Mouse (Mus musculus) spleen, postnatal 10 days (tissue): ENCODE measurements around the gene Stpg3.

ENCODE experiments used
- DNase-seq, 2 experiments: peaks; one replicate each; pipeline ENCODE4 v3.0.0; 2021 to 2022; ENCODE audit warnings: low spot score in 2 of 2

The Stpg3 gene

GRCm38 (mm10) chr2:25210686-25211085 lies 3.8 kb downstream of the Stpg3 start:
- DNase-seq, result peak in 1 of 2 experiments; percentile 38

GRCm38 (mm10) chr2:25207593-25207992 lies 6.8 kb downstream of the Stpg3 start:
- no peak for DNase-seq

DNA sequence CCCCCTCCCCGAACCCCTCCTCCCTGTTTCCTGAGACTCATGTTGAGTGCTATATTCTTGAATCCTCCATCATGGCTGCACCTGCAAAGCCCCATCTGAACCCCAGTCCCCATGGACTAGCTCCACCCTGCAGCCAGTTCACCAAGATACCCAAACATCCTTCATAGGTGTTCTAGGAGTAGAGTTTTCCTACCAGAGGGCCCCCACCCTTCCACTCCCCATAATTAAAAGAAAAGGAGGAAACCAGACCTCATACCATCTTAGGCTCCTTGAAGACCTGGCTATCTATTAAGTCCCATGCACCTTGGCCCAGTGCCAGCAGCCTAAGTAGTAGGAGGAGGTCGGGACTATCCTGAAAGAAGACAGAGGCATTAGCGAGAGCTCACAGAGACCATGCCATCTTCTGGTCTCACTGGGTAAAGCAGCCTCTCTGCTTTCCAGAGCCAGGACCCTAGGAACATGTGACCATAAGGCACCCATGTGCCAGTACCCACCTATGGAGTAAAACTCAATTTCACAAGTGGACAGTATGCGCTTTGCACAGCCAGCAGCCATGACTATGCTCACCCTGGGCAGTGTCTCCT lies 10.7 kb downstream of the Stpg3 start:
- peak in 1 of 2 experiments; percentile 75 for DNase-seq

DNA sequence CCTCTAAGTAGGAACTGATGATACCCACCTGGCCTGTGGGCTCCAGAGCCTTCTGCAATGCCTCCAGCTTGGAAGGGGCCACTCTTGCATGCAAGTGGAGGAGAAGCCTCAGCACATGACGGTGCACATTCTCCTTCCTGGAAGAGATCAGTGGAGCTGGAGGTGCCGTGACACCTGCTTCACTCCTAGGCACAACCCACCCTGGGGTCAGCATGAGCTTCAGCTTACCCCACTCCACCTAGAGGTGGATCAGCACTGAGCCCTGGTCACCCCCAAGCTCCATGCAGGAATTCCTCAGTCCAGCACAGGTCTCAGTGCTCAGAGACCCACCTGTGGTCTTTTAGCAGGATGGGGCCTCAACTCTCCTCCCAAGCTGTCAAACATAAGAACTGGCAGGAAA lies 13.8 kb downstream of the Stpg3 start:
- DNase-seq, result no peak

GRCm38 (mm10) chr2:25197946-25198345 lies 16.5 kb downstream of the Stpg3 start:
- no peak for DNase-seq

DNA sequence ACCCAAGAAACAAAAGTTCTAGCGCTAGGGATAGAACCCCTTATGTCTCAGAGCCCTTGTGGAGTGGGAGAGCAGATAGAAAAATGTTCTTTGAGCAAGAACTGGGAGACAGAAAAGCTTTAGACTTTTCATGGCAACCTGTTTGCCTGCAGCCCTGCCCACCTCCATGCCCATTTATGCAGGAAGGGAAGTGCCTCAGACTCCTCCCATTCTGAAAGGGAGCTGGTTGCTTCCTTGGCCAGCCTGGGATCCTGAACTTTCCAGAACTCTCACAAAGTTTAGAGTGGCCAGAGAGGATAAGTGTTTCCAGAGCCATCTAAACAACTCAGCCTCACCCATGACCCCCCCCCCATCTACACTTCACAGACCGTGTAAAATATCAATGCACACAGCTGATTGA lies 17.2 kb downstream of the Stpg3 start:
- no peak for DNase-seq

- peak; percentile 62 to 83 for DNase-seq
Observed at GRCm38 (mm10) chr2:25196172-25196954, 18.1 kb downstream of the Stpg3 start, which contains the start of gene Tor4a. Tor4a (minus strand) TSS chr2:25196886.

DNA sequence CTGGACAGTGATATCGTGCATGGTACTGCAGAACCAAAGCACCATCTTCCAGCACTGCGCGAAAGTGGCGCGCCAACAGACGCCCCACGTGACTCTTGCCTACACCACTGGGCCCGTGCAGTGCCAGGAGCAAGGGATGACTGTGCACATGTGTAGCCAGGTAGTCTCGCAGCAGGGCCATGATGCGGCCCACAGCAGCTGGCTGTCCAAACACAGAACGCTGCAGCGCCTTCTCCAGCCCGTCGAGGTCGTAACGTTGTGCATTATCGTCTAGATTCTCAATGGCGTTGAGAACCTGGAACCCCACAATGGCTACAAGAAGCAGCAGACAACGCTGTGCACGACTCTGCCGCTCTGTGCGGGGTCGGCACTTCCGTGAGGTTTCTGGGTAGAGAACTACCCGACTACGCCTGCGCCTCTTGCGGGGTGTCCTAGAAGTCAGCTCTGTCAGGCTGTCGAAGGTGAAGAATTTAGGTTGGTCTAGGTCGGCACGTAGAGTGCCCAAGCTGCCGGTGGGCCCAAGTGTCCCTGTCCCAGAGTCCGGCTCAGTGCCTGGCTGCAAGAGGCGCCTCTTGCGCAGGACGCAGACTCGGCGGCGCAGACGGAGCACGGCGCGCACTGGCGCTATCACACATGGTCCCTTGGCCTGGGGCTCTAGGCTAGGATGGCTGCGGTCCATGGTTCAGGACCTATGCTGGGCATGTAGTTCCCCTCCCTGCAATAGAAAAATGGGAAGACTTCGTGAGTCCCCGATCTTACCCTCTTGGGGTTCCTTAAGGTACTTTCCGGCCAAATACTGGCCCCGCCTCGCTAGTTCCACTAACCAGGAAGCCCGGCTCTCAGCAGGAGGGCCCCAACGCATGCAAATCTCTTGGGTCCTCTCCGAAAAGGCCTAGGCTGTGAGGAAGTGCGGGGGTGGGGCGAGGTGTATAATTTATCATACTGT lies 19.0 kb downstream of the Stpg3 start:
- DNase-seq, result peak; percentile 65 to 88

DNA sequence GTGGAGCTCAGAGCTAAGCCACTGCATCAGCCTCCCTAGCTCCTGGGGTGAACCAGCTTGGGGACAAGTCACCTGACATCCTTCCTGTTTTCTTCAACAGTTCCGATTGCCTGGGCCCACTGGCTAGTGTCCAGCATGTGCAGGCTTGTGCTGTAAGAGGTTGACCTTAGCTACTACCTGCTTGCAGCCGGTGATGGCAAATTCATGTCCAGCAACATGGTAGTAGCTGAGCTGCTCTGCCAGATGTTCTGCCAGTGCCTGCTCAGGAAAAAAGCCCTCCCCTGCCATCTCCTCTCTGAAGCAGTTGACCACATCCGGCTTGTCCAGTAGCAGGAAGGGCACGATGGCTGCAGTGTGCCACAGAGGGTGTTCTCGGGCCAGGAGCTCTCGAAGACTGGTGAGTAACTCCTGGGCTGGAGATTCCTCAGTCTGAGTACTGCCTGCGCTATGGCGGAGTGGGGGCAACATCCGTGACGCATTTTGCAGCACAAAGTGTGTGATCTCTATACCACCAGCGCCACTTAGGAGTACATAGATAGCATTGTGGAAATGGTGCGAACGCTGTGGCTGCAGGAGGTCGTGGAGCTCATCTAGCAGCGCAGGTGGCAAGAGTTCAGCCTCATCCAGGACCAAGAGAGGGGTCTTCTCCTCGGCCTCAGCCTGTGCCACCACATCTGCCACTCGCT lies 19.8 kb downstream of the Stpg3 start:
- peak; percentile 45 to 48 for DNase-seq

- DNase-seq, result no peak
Observed at GRCm38 (mm10) chr2:25194006-25194405, 20.4 kb downstream of the Stpg3 start.

DNA sequence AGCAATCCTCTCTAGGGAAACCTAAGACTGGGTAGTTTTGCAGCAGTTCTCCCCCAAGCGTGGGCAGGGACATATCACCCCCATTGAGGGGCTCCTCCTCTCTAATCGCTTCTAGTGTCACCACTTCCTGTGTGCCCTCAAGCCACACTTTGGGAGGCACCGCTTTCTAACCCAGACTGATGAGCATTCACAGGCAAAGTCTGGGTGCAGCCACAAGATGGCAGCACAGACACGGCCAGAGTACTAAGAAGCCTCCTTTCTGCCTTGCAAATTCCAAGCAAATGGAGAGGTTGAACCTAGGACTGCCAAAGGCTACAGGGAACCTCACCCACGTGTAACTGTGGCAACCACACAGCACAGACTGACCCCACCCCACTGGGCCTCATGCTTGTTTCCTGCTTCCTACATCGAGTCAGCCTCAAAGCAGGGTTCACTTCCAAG lies 21.1 kb downstream of the Stpg3 start:
- peak; percentile 67 to 86 for DNase-seq

GRCm38 (mm10) chr2:25187841-25188240 lies 26.6 kb downstream of the Stpg3 start:
- DNase-seq, result no peak

GRCm38 (mm10) chr2:25186575-25186930 lies 27.9 kb downstream of the Stpg3 start:
- DNase-seq, result no peak

DNA sequence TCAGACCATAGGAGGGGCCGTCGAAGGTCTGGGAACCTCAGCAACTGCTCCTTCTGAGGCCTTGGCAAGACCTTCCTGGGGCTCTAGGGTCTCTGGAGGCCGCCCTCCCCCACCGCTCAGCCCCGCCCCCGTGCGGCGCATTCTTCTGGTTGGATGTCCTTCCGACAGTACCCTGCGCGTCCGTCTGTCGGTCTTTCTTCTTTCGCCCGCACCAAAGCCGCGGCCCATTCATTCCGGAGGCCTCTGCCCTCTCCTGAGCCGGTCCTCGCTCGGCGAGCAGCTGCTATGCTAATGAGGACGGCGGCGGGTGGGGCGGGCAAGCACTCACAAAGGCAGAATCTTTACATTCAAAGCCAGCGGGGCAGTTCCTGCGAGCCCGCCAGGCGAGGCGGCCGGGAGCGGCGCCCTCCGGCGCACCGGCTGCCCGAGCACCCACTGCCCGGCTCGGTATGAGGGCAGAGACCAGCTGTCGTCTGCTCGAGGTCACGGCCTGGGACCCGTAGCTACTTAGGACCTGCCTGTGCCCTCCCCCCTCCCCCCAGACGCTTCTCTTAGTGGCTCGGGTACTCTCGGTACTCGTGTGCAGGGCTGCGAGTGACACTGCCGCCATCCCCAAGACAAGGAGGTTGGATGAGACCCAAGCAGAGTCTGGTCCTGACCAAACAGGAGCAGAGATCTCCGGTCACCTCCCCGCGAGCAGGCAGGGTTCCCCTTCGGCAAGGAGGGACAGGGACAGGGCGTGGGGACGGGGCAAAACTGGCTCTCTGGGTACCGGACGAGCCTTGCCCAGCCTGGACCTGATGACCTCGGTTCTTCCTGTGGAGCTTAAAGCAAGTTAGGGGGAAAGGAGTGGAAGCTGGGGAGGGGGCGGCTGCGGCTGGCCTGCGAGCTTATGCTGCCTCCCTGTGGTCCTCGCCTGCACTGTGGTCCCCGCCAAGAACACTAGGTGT lies 28.5 kb downstream of the Stpg3 start:
- DNase-seq, result peak; percentile 52 to 74

- DNase-seq, result no peak
Observed at GRCm38 (mm10) chr2:25184496-25184895, 29.9 kb downstream of the Stpg3 start.

- DNase-seq, result no peak
Observed at GRCm38 (mm10) chr2:25183336-25183735, 31.1 kb downstream of the Stpg3 start.

DNA sequence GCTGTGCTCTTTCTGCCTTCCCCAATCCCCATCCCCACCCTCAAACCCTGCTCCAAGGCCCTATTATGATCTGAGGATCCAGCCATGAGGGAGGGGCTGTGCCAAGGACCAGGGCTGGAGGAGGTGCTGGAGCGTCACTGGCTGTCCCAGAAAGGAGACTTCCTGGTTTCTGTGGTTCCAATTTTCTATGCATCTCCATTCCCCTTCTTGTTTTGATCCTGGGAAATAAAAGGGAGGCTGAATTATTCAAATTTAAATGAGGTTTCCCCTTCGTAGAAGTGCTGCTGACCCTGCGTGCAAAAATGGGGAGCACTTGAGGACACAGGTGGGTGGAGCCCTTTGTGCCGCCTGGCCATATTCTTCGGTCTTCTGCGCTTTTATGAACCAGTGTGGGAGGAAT lies 31.8 kb downstream of the Stpg3 start:
- DNase-seq, result no peak

GRCm38 (mm10) chr2:25181891-25182397 lies 32.5 kb downstream of the Stpg3 start:
- no peak for DNase-seq

- peak; percentile 70 to 78 for DNase-seq
Observed at GRCm38 (mm10) chr2:25180973-25181890, 33.2 kb downstream of the Stpg3 start.
